Mouse (Mus musculus): Measurements from ENCODE around the gene Naaladl1. TPM values are rescaled to one million over a fixed set of nuclear protein-coding genes. Genes with fewer than 3 reads are reported as not detected.

The Naaladl1 gene
- total and polyA plus RNA-seq, 3 experiments = not detected

DNA sequence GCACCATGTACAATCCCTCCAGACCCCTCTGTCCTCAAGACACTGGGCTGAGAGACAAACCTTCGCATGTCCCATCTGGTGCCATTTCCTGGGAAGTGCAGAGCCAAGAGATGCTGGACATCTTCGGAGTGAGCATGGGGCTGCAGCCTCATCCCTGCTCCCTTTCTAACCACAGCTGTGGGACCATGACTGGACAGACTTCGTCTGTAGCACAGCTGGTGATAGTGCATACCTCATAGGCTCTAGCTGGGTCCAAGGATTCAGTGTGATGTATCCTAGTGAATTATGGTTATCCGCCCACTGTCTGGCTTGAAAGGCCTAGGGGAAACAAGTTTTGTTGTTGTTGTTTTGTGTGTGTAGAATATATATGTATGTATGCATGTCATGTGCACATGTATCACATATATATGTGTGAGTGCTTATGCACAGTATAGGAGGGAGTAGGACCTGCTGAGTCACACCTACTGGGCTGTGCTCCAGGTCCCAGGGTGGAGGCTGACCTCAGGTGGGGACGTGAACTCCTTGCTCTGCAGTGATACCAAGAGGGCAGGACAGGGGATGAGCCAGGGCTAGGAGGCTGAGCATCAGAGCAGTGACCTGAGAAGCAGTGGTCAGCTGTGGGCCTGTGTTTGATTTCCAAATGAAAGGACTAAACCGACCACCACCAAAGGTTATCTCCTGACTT, 3.3 kb upstream of the Naaladl1 start:
- Histone ChIP-seq H3K4me1 (ENCODE audit: control insufficient read depth, insufficient read depth, low read length) (no peaks in the 10 kb centered on the region), H3K9ac (ENCODE audit: low read depth, low read length) (no peak overlapping the region), H3K36me3 (ENCODE audit: control insufficient read depth, insufficient read depth, low read length) (no peaks in the 10 kb centered on the region), H3K4me3 (no peak overlapping the region), H3K79me2 (replicated peaks; ENCODE audit: control insufficient read depth, insufficient read depth, low read length) (no peaks in the 10 kb centered on the region), H3K27me3 (ENCODE audit: control insufficient read depth, insufficient read depth, low read length) (no peaks in the 10 kb centered on the region), H3K27ac (no peak overlapping the region)
- no peak for TF ChIP-seq POLR2A (IDR thresholded peaks at IDR 0.05; ENCODE audit: insufficient read depth, low read depth, low read length)
- TF ChIP-seq CTCF (IDR thresholded peaks at IDR 0.05) = no peak
- TF ChIP-seq EP300 (IDR thresholded peaks at IDR 0.05; ENCODE audit: insufficient read depth, low read depth, low read length) = no peak
- DNase-seq = no peak
- WGBS = 67% methylated on average over 6 of the region's 6 CpGs
- intact Hi-C loops (cut with DNase I) = no loop called here

- Histone ChIP-seq H3K4me1 (ENCODE audit: control insufficient read depth, insufficient read depth, low read length) (no peaks in the 10 kb centered on the region), H3K27me3 (ENCODE audit: control insufficient read depth, insufficient read depth, low read length) (no peaks in the 10 kb centered on the region), H3K27ac (no peak overlapping the region), H3K4me3 (no peak overlapping the region), H3K36me3 (ENCODE audit: control insufficient read depth, insufficient read depth, low read length) (no peaks in the 10 kb centered on the region), H3K79me2 (replicated peaks; ENCODE audit: control insufficient read depth, insufficient read depth, low read length) (no peaks in the 10 kb centered on the region), H3K9ac (ENCODE audit: low read depth, low read length) (no peak overlapping the region)
- DNase-seq = no peak
- intact Hi-C loops (cut with DNase I) = no loop called here
- no peak for TF ChIP-seq EP300 (IDR thresholded peaks at IDR 0.05; ENCODE audit: insufficient read depth, low read depth, low read length)
- no peak for TF ChIP-seq POLR2A (IDR thresholded peaks at IDR 0.05; ENCODE audit: insufficient read depth, low read depth, low read length)
- no peak for TF ChIP-seq CTCF (IDR thresholded peaks at IDR 0.05)
- WGBS = 62% methylated on average over 4 of the region's 4 CpGs
Measured at GRCm38 (mm10) chr19:6104476-6104875, 1.1 kb upstream of the Naaladl1 start.

DNA sequence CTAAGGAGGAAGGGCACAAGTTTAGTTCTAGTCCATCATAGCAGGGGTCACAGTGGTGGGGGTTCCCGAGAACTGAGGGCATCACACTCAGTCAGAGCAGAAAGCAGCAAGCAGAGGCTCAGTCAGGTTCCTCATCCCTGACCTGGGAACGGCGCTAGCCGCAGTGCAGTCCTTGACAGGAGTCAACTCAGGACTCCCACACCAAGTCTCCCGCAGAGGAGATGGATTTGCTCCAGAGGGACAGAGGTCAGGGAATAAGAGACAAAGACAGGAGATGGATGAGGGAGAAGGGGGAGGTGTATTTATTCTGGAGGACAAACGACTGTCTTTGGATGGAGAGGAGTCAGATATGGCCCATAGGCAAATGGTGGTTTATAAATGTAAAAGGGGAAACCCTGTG, 7.5 kb downstream of the Naaladl1 start:
- no peaks in the 10 kb centered on the region for H3K79me2 ChIP-seq (replicated peaks; ENCODE audit: control insufficient read depth, insufficient read depth, low read length)
- no peak for TF ChIP-seq POLR2A (IDR thresholded peaks at IDR 0.05; ENCODE audit: insufficient read depth, low read depth, low read length)
- TF ChIP-seq EP300 (IDR thresholded peaks at IDR 0.05; ENCODE audit: insufficient read depth, low read depth, low read length) = no peak
- no peak for TF ChIP-seq CTCF (IDR thresholded peaks at IDR 0.05)
- no peak overlapping the region for H3K9ac ChIP-seq (ENCODE audit: low read depth, low read length)
- no peak for DNase-seq
- no peak overlapping the region for H3K27ac ChIP-seq
- H3K4me3 ChIP-seq = no peak overlapping the region
- peaks cover 3% of the 10 kb centered on the region; the same call in 1 of the 2 replicates for H3K4me1 ChIP-seq (ENCODE audit: control insufficient read depth, insufficient read depth, low read length)
- intact Hi-C loops (cut with DNase I) = no loop called here
- no peaks in the 10 kb centered on the region for H3K36me3 ChIP-seq (ENCODE audit: control insufficient read depth, insufficient read depth, low read length)
- no peaks in the 10 kb centered on the region for H3K27me3 ChIP-seq (ENCODE audit: control insufficient read depth, insufficient read depth, low read length)
- WGBS = 57% methylated on average over 6 of the region's 6 CpGs

- Histone ChIP-seq H3K27ac (no peak overlapping the region), H3K36me3 (ENCODE audit: control insufficient read depth, insufficient read depth, low read length) (no peaks in the 10 kb centered on the region), H3K79me2 (replicated peaks; ENCODE audit: control insufficient read depth, insufficient read depth, low read length) (no peaks in the 10 kb centered on the region), H3K9ac (ENCODE audit: low read depth, low read length) (no peak overlapping the region), H3K4me1 (ENCODE audit: control insufficient read depth, insufficient read depth, low read length) (peaks cover 5% of the 10 kb centered on the region), H3K4me3 (no peak overlapping the region), H3K27me3 (ENCODE audit: control insufficient read depth, insufficient read depth, low read length) (no peaks in the 10 kb centered on the region)
- TF ChIP-seq EP300 (IDR thresholded peaks at IDR 0.05; ENCODE audit: insufficient read depth, low read depth, low read length) = no peak
- TF ChIP-seq CTCF (IDR thresholded peaks at IDR 0.05) = no peak
- intact Hi-C loops (cut with DNase I) = loop anchor here (5.0 kb wide), 1 partner anchor 204 kb away; the partner anchor contains the start of gene Dpf2
- 64% methylated on average over 15 of the region's 15 CpGs for WGBS
- no peak for DNase-seq
Measured at GRCm38 (mm10) chr19:6116113-6116850, 10.7 kb downstream of the Naaladl1 start.

GRCm38 (mm10) chr19:6117346-6117985, 11.9 kb downstream of the Naaladl1 start:
- H3K27ac ChIP-seq = peak overlapping the region; percentile 90
- TF ChIP-seq CTCF (IDR thresholded peaks at IDR 0.05) (no peak), EP300 (IDR thresholded peaks at IDR 0.05; ENCODE audit: insufficient read depth, low read depth, low read length) (no peak), POLR2A (IDR thresholded peaks at IDR 0.05; ENCODE audit: insufficient read depth, low read depth, low read length) (no peak)
- H3K79me2 ChIP-seq (replicated peaks; ENCODE audit: control insufficient read depth, insufficient read depth, low read length) = no peaks in the 10 kb centered on the region
- 3% methylated on average over 32 of the region's 32 CpGs for WGBS
- H3K9ac ChIP-seq (ENCODE audit: low read depth, low read length) = peak overlapping the region; percentile 95
- DNase-seq = no peak
- no peaks in the 10 kb centered on the region for H3K27me3 ChIP-seq (ENCODE audit: control insufficient read depth, insufficient read depth, low read length)
- intact Hi-C loops (cut with DNase I) = loop anchor here (5.0 kb wide), 1 partner anchor 205 kb away; the partner anchor contains the start of gene Dpf2
- no peaks in the 10 kb centered on the region for H3K36me3 ChIP-seq (ENCODE audit: control insufficient read depth, insufficient read depth, low read length)
- peak overlapping the region; percentile 67 for H3K4me3 ChIP-seq
- peaks cover 5% of the 10 kb centered on the region for H3K4me1 ChIP-seq (ENCODE audit: control insufficient read depth, insufficient read depth, low read length)

Measured in heart, adult 2 months (tissue).